In genomic region chr8:122330446-122331133, GRCm38 (mm10) we compare ENCODE assay signal across 10 mouse cellular contexts. TPM values are rescaled to one million over a fixed set of nuclear protein-coding genes. Genes with fewer than 3 reads are reported as not detected.
A peak's percentile ranks its signal among the peaks of the same experiment; 100 is the strongest.
DNase-seq lines count a peak whose midpoint lies in the region; ATAC-seq and TF ChIP-seq lines count a peak whose summit lies in the region.
"Had no signal": no experiment of that assay in that cellular context is flagged by ENCODE, and none has a peak within 500 bp of the region (broad histone marks: within the 10 kb centered on the region; RNA-seq: fewer than 3 reads in every experiment).

No protein-coding gene starts in this region.

- H3K4me3 ChIP-seq in hindbrain, embryonic 13.5 days, result no peak overlapping the region
- H3K4me3 ChIP-seq in hindbrain, embryonic 16.5 days (ENCODE audit: low read length), result no peak overlapping the region
- peak overlapping the region; percentile 17; the same call in 1 of the 2 replicates for H3K4me3 ChIP-seq in G1E (ENCODE audit: low read depth, low read length)
- H3K4me3 ChIP-seq in embryonic facial prominence, embryonic 14.5 days (ENCODE audit: low read depth, low read length), result no peak overlapping the region
- no peak overlapping the region for H3K4me3 ChIP-seq in liver, embryonic 14.5 days (ENCODE audit: insufficient read depth in 1 of 2, low read depth in 2 of 2, low read length in 2 of 2)

- 74% methylated on average over 12 of the region's 12 CpGs for WGBS in hindbrain, embryonic 13.5 days
- 77% methylated on average over 12 of the region's 12 CpGs for WGBS in hindbrain, embryonic 16.5 days
- WGBS in embryonic facial prominence, embryonic 14.5 days, result 74% methylated on average over 12 of the region's 12 CpGs
- 54% methylated on average over 12 of the region's 12 CpGs for WGBS in liver, embryonic 14.5 days (ENCODE audit: insufficient replicate concordance)

- no peak for TF ChIP-seq CTCF in G1E (IDR thresholded peaks at IDR 0.05; ENCODE audit: low read depth, low read length)
- no peak for TF ChIP-seq CTCF in liver, embryonic 14.5 days (IDR thresholded peaks at IDR 0.05; ENCODE audit: low read depth)

- ATAC-seq in hindbrain, embryonic 13.5 days (ENCODE audit: low FRiP score), result no peak
- no peak for ATAC-seq in hindbrain, embryonic 16.5 days
- no peak for ATAC-seq in G1E (ENCODE audit: extremely low read depth, insufficient number of reproducible peaks, low FRiP score, poor library complexity, severe bottlenecking)
- no peak for ATAC-seq in embryonic facial prominence, embryonic 14.5 days (ENCODE audit: low read depth)
- ATAC-seq in liver, embryonic 14.5 days (ENCODE audit: insufficient read depth), result peak; percentile 65

- intact Hi-C loops in left cerebral cortex, postnatal 4 days (cut with DNase I), result loop anchor here (10.0 kb wide), 1 partner anchor 356 kb away; no protein-coding TSS in a partner anchor

- peak; percentile 47 for TF ChIP-seq EP300 in liver, embryonic 14.5 days (IDR thresholded peaks at IDR 0.05; ENCODE audit: low read depth)

- DNase-seq in G1E (ENCODE audit: low spot score), result no peak
- no peak for DNase-seq in embryonic facial prominence, embryonic 14.5 days (ENCODE audit: low spot score)
- DNase-seq in liver, embryonic 14.5 days (ENCODE audit: low read depth in 3 of 3, low spot score in 3 of 3), result peak in 2 of 3 experiments; percentile 65 to 81
- no peak for DNase-seq in left cerebral cortex, postnatal 4 days
- DNase-seq in thymus, postnatal 14 days, result no peak
- DNase-seq in adrenal gland, adult 2 months, result no peak
- DNase-seq: cerebellum, adult 9-11 months had no signal

- H3K4me1 ChIP-seq in hindbrain, embryonic 13.5 days (replicated peaks), result peaks cover 53% of the 10 kb centered on the region
- H3K4me1 ChIP-seq in hindbrain, embryonic 16.5 days (ENCODE audit: control insufficient read depth, insufficient read depth, low read depth, low read length), result peaks cover 13% of the 10 kb centered on the region
- H3K4me1 ChIP-seq in G1E (ENCODE audit: insufficient read depth, low read depth, low read length), result peaks cover 81% of the 10 kb centered on the region
- H3K4me1 ChIP-seq in embryonic facial prominence, embryonic 14.5 days (ENCODE audit: control insufficient read depth, insufficient read depth, low read length), result 0 out of 2 replicates have a peak, but pooled peaks cover 2% of the 10 kb centered on the region
- peaks cover 57 to 64% of the 10 kb centered on the region in 2 experiments for H3K4me1 ChIP-seq in liver, embryonic 14.5 days (replicated peaks; ENCODE audit: control insufficient read depth in 2 of 2, insufficient read depth in 2 of 2, low read length in 1 of 2)

- H3K27ac ChIP-seq in hindbrain, embryonic 13.5 days, result peak overlapping the region; percentile 14; the same call in 1 of the 2 replicates
- H3K27ac ChIP-seq in hindbrain, embryonic 16.5 days (ENCODE audit: low read depth, low read length), result no peak overlapping the region
- no peak overlapping the region; the same call in 1 of the 2 replicates for H3K27ac ChIP-seq in embryonic facial prominence, embryonic 14.5 days (replicated peaks; ENCODE audit: low read depth, low read length)
- peak overlapping the region; percentile 93 for H3K27ac ChIP-seq in liver, embryonic 14.5 days

- peaks cover 31% of the 10 kb centered on the region for H3K27me3 ChIP-seq in hindbrain, embryonic 13.5 days
- peaks cover 15% of the 10 kb centered on the region for H3K27me3 ChIP-seq in hindbrain, embryonic 16.5 days (replicated peaks; ENCODE audit: control insufficient read depth, insufficient read depth, low read length)
- peaks cover 12% of the 10 kb centered on the region; the same call in 1 of the 2 replicates for H3K27me3 ChIP-seq in G1E (ENCODE audit: insufficient read depth, low read length)
- H3K27me3 ChIP-seq in embryonic facial prominence, embryonic 14.5 days (replicated peaks; ENCODE audit: control insufficient read depth, insufficient read depth, low read length), result peaks cover 17% of the 10 kb centered on the region
- H3K27me3 ChIP-seq in liver, embryonic 14.5 days (ENCODE audit: control insufficient read depth, insufficient read depth, low read length), result no peaks in the 10 kb centered on the region

- 0 out of 2 replicates have a peak overlapping the region, but pooled peaks have one; percentile 0 for H3K9ac ChIP-seq in hindbrain, embryonic 13.5 days
- no peak overlapping the region; the same call in 1 of the 2 replicates for H3K9ac ChIP-seq in hindbrain, embryonic 16.5 days (ENCODE audit: low read depth, low read length)
- peak overlapping the region; percentile 25; the same call in 1 of the 2 replicates for H3K9ac ChIP-seq in embryonic facial prominence, embryonic 14.5 days (ENCODE audit: low read depth, low read length)
- peak overlapping the region; percentile 60 for H3K9ac ChIP-seq in liver, embryonic 14.5 days (replicated peaks)

- peaks cover 5% of the 10 kb centered on the region; the same call in 1 of the 2 replicates for H3K36me3 ChIP-seq in hindbrain, embryonic 13.5 days
- H3K36me3 ChIP-seq in hindbrain, embryonic 16.5 days (ENCODE audit: control insufficient read depth, insufficient read depth, low read length), result no peaks in the 10 kb centered on the region
- H3K36me3 ChIP-seq in G1E (replicated peaks), result peaks cover 98% of the 10 kb centered on the region
- H3K36me3 ChIP-seq in embryonic facial prominence, embryonic 14.5 days (ENCODE audit: control insufficient read depth, insufficient read depth, low read length), result no peaks in the 10 kb centered on the region
- peaks cover 92% of the 10 kb centered on the region for H3K36me3 ChIP-seq in liver, embryonic 14.5 days (replicated peaks; ENCODE audit: control insufficient read depth, insufficient read depth, low read depth)

- H3K4me2 ChIP-seq in hindbrain, embryonic 13.5 days, result no peak overlapping the region
- no peak overlapping the region for H3K4me2 ChIP-seq in hindbrain, embryonic 16.5 days (ENCODE audit: low read length)
- H3K4me2 ChIP-seq in embryonic facial prominence, embryonic 14.5 days (ENCODE audit: low read depth, low read length), result no peak overlapping the region
- peak overlapping the region; percentile 50 for H3K4me2 ChIP-seq in liver, embryonic 14.5 days (ENCODE audit: low read depth)

- no peaks in the 10 kb centered on the region for H3K9me3 ChIP-seq in hindbrain, embryonic 13.5 days
- H3K9me3 ChIP-seq in hindbrain, embryonic 16.5 days (ENCODE audit: control insufficient read depth, low read length), result no peaks in the 10 kb centered on the region
- H3K9me3 ChIP-seq in G1E (replicated peaks), result peaks cover 22% of the 10 kb centered on the region
- H3K9me3 ChIP-seq in embryonic facial prominence, embryonic 14.5 days (ENCODE audit: control insufficient read depth, low read length), result no peaks in the 10 kb centered on the region
- H3K9me3 ChIP-seq in liver, embryonic 14.5 days (ENCODE audit: control insufficient read depth, low read length), result no peaks in the 10 kb centered on the region; the same call in 1 of the 2 replicates

RNA-seq across cellular contexts. Expression of gene Trhr2, which starts 30.0 kb away (rescaled TPM):
- not detected in 2 replicates for polyA plus RNA-seq in hindbrain, embryonic 13.5 days (2015; fragmentation: Nextera tagmentation; extraction: Ambion mirVana)
- polyA plus RNA-seq in hindbrain, embryonic 16.5 days (2015; fragmentation: Nextera tagmentation; extraction: Ambion mirVana), result 0.39 and 0.60 TPM in 2 replicates
- total RNA-seq in G1E (2014; fragmentation: Nextera tagmentation), result not detected in 2 replicates
- total RNA-seq in G1E (2017), result not detected in 2 replicates
- polyA plus RNA-seq in G1E (2012), result not detected in 2 replicates
- 0.16 TPM in 1 of 2 replicates, not detected in the other for polyA plus RNA-seq in embryonic facial prominence, embryonic 14.5 days (2014; fragmentation: Nextera tagmentation; extraction: Ambion mirVana)
- polyA plus RNA-seq in liver, embryonic 14.5 days (2012; rRNA removed), result not detected in 2 replicates
- polyA plus RNA-seq in liver, embryonic 14.5 days (2014; fragmentation: Nextera tagmentation; extraction: Ambion mirVana), result not detected in 2 replicates
- total RNA-seq in left cerebral cortex, postnatal 4 days (2021), result 1 to 10 TPM in 1 of 2 experiments, under 1 TPM in 1; 0.66 to 1.3 TPM
- total RNA-seq in adrenal gland, adult 2 months (2021), result not detected
- not detected in 2 replicates for polyA plus RNA-seq in adrenal gland, adult 2 months (2012; rRNA removed)
- polyA plus RNA-seq: forebrain, embryonic 14.5 days had no signal

RNA-seq across cellular contexts. Expression of gene Zc3h18, which starts 45.8 kb away (rescaled TPM):
- polyA plus RNA-seq in hindbrain, embryonic 13.5 days (2015; fragmentation: Nextera tagmentation; extraction: Ambion mirVana), result 38.0 and 38.5 TPM in 2 replicates
- 28.8 and 31.8 TPM in 2 replicates for polyA plus RNA-seq in hindbrain, embryonic 16.5 days (2015; fragmentation: Nextera tagmentation; extraction: Ambion mirVana)
- total RNA-seq in G1E (2014; fragmentation: Nextera tagmentation) (40.3 and 45.8 TPM in 2 replicates), G1E (2017) (52.7 and 58.4 TPM in 2 replicates)
- polyA plus RNA-seq in G1E (2012), result 134 and 143 TPM in 2 replicates
- polyA plus RNA-seq in embryonic facial prominence, embryonic 14.5 days (2014; fragmentation: Nextera tagmentation; extraction: Ambion mirVana), result 30.9 and 31.6 TPM in 2 replicates
- 15.2 and 20.4 TPM in 2 replicates for polyA plus RNA-seq in liver, embryonic 14.5 days (2012; rRNA removed)
- 12.8 and 16.7 TPM in 2 replicates for polyA plus RNA-seq in liver, embryonic 14.5 days (2014; fragmentation: Nextera tagmentation; extraction: Ambion mirVana)
- 10 to 100 TPM; 47.9 to 49.3 TPM for total RNA-seq in left cerebral cortex, postnatal 4 days (2021)
- 10 to 100 TPM; 36.9 to 44.8 TPM for total RNA-seq in adrenal gland, adult 2 months (2021)
- 34.3 and 38.2 TPM in 2 replicates for polyA plus RNA-seq in adrenal gland, adult 2 months (2012; rRNA removed)

RNA-seq across cellular contexts. Expression of gene Zfpm1, which starts 48.6 kb away (rescaled TPM):
- 1.4 and 1.5 TPM in 2 replicates for polyA plus RNA-seq in hindbrain, embryonic 13.5 days (2015; fragmentation: Nextera tagmentation; extraction: Ambion mirVana)
- polyA plus RNA-seq in hindbrain, embryonic 16.5 days (2015; fragmentation: Nextera tagmentation; extraction: Ambion mirVana), result 0.75 and 1.2 TPM in 2 replicates
- 254 and 292 TPM in 2 replicates for total RNA-seq in G1E (2014; fragmentation: Nextera tagmentation)
- total RNA-seq in G1E (2017), result 53.1 and 54.4 TPM in 2 replicates
- 1,150 and 1,251 TPM in 2 replicates for polyA plus RNA-seq in G1E (2012)
- polyA plus RNA-seq in embryonic facial prominence, embryonic 14.5 days (2014; fragmentation: Nextera tagmentation; extraction: Ambion mirVana), result 1.7 and 1.9 TPM in 2 replicates
- polyA plus RNA-seq in liver, embryonic 14.5 days (2012; rRNA removed), result 69.6 and 80.3 TPM in 2 replicates
- polyA plus RNA-seq in liver, embryonic 14.5 days (2014; fragmentation: Nextera tagmentation; extraction: Ambion mirVana), result 13.3 and 16.2 TPM in 2 replicates
- total RNA-seq in left cerebral cortex, postnatal 4 days (2021), result 10 to 100 TPM in 1 of 2 experiments, 1 to 10 TPM in 1; 8.6 to 12.2 TPM
- 10 to 100 TPM; 16.0 to 24.2 TPM for total RNA-seq in adrenal gland, adult 2 months (2021)
- polyA plus RNA-seq in adrenal gland, adult 2 months (2012; rRNA removed), result 37.4 and 60.4 TPM in 2 replicates

Comparison
In these comparisons a context has a peak if more than half of its experiments do, and no peak if none do; other contexts are left out.
1. H3K27ac ChIP-seq: peak in hindbrain, embryonic 13.5 days (single experiment) and liver, embryonic 14.5 days (single experiment); none in hindbrain, embryonic 16.5 days (single experiment) and embryonic facial prominence, embryonic 14.5 days (single experiment).
2. DNase-seq: peak in liver, embryonic 14.5 days (2 of 3); none in G1E (single experiment), embryonic facial prominence, embryonic 14.5 days (single experiment), left cerebral cortex, postnatal 4 days (single experiment), thymus, postnatal 14 days (single experiment) and adrenal gland, adult 2 months (single experiment).
3. RNA of gene Zfpm1, which starts 48.6 kb away (polyA plus RNA-seq): 1,150 to 1,251 TPM in G1E; 13.3 to 80.3 TPM in liver, embryonic 14.5 days, 37.4 to 60.4 TPM in adrenal gland, adult 2 months, 1.7 to 1.9 TPM in embryonic facial prominence, embryonic 14.5 days, 1.4 to 1.5 TPM in hindbrain, embryonic 13.5 days and 0.75 to 1.2 TPM in hindbrain, embryonic 16.5 days; every median in the first group is over 10 times any median in the second.